Mouse (Mus musculus): ENCODE results near the gene Sin3b. TPM values are rescaled to one million over a fixed set of nuclear protein-coding genes. Genes with fewer than 3 reads are reported as not detected.
A peak's percentile ranks its signal among the peaks of the same experiment; 100 is the strongest.

Gene Sin3b
- total RNA-seq, 2 experiments from 2014 or later: 139 to 142 TPM

GRCm38 (mm10) chr8:72751126-72751525 is 28.0 kb downstream of the Sin3b start:
- no peak for DNase-seq (ENCODE audit: low spot score in 2 of 2)
- intact Hi-C loops (cut with DNase I): no loop called here

- intact Hi-C loops (cut with DNase I): no loop called here
- no peak for DNase-seq (ENCODE audit: low spot score in 2 of 2)
These were observed 29.2 kb downstream of the Sin3b start for GRCm38 (mm10) chr8:72752289-72752688.

GRCm38 (mm10) chr8:72753165-72753564 is 30.1 kb downstream of the Sin3b start:
- intact Hi-C loops (cut with DNase I): no loop called here
- DNase-seq (ENCODE audit: low spot score in 2 of 2): no peak

GRCm38 (mm10) chr8:72753781-72754180 is 30.7 kb downstream of the Sin3b start:
- DNase-seq (ENCODE audit: low spot score in 2 of 2): no peak

GRCm38 (mm10) chr8:72756031-72756430 is 32.9 kb downstream of the Sin3b start:
- DNase-seq (ENCODE audit: low spot score in 2 of 2): no peak

More at GRCm38 (mm10) chr8:72753781-72754180, 30.7 kb downstream of the Sin3b start:
- intact Hi-C loops (cut with DNase I): no loop called here

GRCm38 (mm10) chr8:72756771-72757390 is 33.8 kb downstream of the Sin3b start:
- intact Hi-C loops (cut with DNase I): no loop called here
- no peak for DNase-seq (ENCODE audit: low spot score in 2 of 2)

More at GRCm38 (mm10) chr8:72756031-72756430, 32.9 kb downstream of the Sin3b start:
- intact Hi-C loops (cut with DNase I): no loop called here

- no peak for DNase-seq (ENCODE audit: low spot score in 2 of 2)
- intact Hi-C loops (cut with DNase I): no loop called here
These were observed 34.5 kb downstream of the Sin3b start for GRCm38 (mm10) chr8:72757426-72758195.

GRCm38 (mm10) chr8:72758310-72758709 is 35.2 kb downstream of the Sin3b start:
- intact Hi-C loops (cut with DNase I): no loop called here
- no peak for DNase-seq (ENCODE audit: low spot score in 2 of 2)

GRCm38 (mm10) chr8:72760216-72760615 is 37.1 kb downstream of the Sin3b start:
- no peak for DNase-seq (ENCODE audit: low spot score in 2 of 2)
- intact Hi-C loops (cut with DNase I): no loop called here

- intact Hi-C loops (cut with DNase I): no loop called here
- DNase-seq (ENCODE audit: low spot score in 2 of 2): peak in 1 of 2 experiments; percentile 1
These were observed 38.4 kb downstream of the Sin3b start, which contains the start of gene F2rl3 for GRCm38 (mm10) chr8:72761322-72762051. F2rl3 (plus strand) TSS chr8:72761880.

GRCm38 (mm10) chr8:72762306-72762705 is 39.2 kb downstream of the Sin3b start:
- intact Hi-C loops (cut with DNase I): no loop called here
- DNase-seq (ENCODE audit: low spot score in 2 of 2): peak in 1 of 2 experiments; percentile 1

- DNase-seq (ENCODE audit: low spot score in 2 of 2): no peak
- intact Hi-C loops (cut with DNase I): no loop called here
These were observed 42.6 kb downstream of the Sin3b start for GRCm38 (mm10) chr8:72765696-72766095.

- DNase-seq (ENCODE audit: low spot score in 2 of 2): peak in 1 of 2 experiments; percentile 1
- intact Hi-C loops (cut with DNase I): no loop called here
These were observed 43.7 kb downstream of the Sin3b start for GRCm38 (mm10) chr8:72766777-72767176.

- intact Hi-C loops (cut with DNase I): no loop called here
- DNase-seq (ENCODE audit: low spot score in 2 of 2): no peak
These were observed 54.7 kb downstream of the Sin3b start for GRCm38 (mm10) chr8:72777797-72778196.

- intact Hi-C loops (cut with DNase I): no loop called here
These were observed 57.6 kb downstream of the Sin3b start for GRCm38 (mm10) chr8:72780644-72781043.

GRCm38 (mm10) chr8:72801583-72801982 is 78.5 kb downstream of the Sin3b start:
- no peak for DNase-seq (ENCODE audit: low spot score in 2 of 2)

More at GRCm38 (mm10) chr8:72780644-72781043, 57.6 kb downstream of the Sin3b start:
- DNase-seq (ENCODE audit: low spot score in 2 of 2): no peak

More at GRCm38 (mm10) chr8:72801583-72801982, 78.5 kb downstream of the Sin3b start:
- intact Hi-C loops (cut with DNase I): no loop called here
